Mouse (Mus musculus): ENCODE data around the gene Nsd1. TPM values are rescaled to one million over a fixed set of nuclear protein-coding genes. Genes with fewer than 3 reads are reported as not detected.

Nsd1 gene
- total and polyA plus RNA-seq, 2 experiments from 2014 or later = 48.2 to 104 TPM

DNA sequence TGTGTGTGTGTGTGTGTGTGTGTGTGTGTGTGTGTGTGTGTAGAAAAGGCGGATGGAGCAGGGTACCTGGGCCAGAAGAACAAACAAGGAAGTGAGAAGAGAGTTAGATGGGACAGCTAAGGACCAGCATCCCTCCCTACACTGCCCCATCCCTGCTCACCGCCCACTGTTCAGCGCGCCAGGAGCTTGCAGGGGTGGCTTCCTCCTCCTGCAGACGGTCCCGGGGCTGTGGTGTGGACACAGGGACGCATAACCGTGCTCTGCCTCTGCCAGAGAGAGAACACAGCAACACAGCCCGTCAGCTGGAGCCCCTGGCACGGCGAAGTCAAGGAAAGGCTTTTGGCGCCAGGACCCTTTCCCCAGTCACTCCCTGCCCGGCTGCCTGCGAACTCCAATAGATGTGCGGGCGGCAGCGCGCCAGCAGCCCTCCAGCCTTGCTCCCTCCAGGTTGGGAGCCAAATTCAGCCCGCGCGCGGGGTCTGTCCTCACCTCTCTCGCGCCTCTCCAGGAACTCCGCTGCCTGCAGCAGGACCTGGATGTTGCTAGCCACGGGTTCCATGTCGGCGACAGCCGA is 119.6 kb downstream of the Nsd1 start:
- ATAC-seq (no peak; the same call in 1 of the 2 replicates), DNase-seq (peak; percentile 66)
- TF ChIP-seq CTCF (IDR thresholded peaks at IDR 0.05; ENCODE audit: low read depth) = no peak
- peak overlapping the region; percentile 69 for H3K4me3 ChIP-seq (ENCODE audit: low read depth, low read length)
- H3K36me3 ChIP-seq (ENCODE audit: insufficient read depth) = peaks cover 14% of the 10 kb centered on the region
- peak overlapping the region; percentile 60 for H3K9ac ChIP-seq
- no peaks in the 10 kb centered on the region for H3K9me3 ChIP-seq (ENCODE audit: low read length)
- WGBS = 4% methylated on average over 23 of the region's 29 CpGs
- peak overlapping the region; percentile 45; the same call in 1 of the 2 replicates for H3K27ac ChIP-seq (ENCODE audit: low read depth, low read length)
- H3K4me1 ChIP-seq (ENCODE audit: insufficient read depth) = peaks cover 5% of the 10 kb centered on the region; the same call in 1 of the 2 replicates
- H3K27me3 ChIP-seq (ENCODE audit: insufficient read depth, low read length) = no peaks in the 10 kb centered on the region
- H3K4me2 ChIP-seq (ENCODE audit: low read depth) = peak overlapping the region; percentile 95

DNA sequence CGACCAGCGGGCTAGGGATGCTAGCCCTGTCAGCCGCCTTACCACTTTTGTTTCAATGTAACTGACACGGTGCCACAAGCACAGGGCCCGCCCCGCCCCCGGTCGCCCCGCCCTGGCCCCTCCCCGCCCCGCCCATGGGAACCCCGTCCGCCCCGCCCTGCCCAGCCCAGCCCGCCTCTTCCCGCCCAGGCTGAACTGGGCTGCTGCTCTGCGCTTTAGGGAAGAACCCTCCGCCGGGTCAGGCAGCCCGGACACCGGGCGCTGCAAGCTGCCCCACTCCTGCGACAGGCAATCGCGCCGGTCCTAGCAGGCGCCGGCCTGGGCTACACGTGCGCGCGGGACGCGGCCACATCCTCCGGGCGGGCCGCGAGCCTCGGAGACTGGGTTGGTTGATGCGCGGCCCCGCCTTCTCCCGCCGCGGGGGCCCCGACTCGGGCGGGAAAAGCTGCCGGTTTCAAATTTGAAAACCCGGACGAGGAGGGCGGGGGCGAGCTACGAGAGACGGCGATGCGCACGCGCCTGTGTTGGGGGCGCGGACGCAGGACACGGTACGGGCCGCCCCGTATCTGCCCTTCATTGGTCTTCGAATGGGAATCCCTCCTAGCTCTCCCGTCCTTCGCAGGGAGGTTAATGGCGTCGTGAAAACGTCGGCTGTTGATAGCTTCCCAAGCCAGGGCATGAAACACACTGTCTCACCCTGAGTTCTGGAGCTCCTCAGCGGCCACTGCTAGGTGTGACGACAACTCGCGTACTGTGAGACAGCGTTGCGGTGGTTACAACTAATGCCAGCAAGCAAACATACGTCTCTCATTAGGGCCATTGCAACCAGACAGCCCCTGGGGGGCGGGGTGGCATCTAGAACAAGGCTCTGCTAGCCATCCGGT is 120.3 kb downstream of the Nsd1 start, which contains the start of gene Mxd3:
TSS of gene Mxd3 (minus strand) at position 141 of the 884 bp plus-strand sequence.
- Histone ChIP-seq H3K27ac (ENCODE audit: low read depth, low read length) (peak within 1 kb of the TSS; percentile 45; the same call in 1 of the 2 replicates), H3K36me3 (ENCODE audit: insufficient read depth) (peaks cover 10% of the 10 kb centered on the region), H3K4me2 (ENCODE audit: low read depth) (peak within 1 kb of the TSS; percentile 95), H3K4me1 (ENCODE audit: insufficient read depth) (peaks cover 5% of the 10 kb centered on the region; the same call in 1 of the 2 replicates), H3K9me3 (ENCODE audit: low read length) (no peaks in the 10 kb centered on the region), H3K9ac (peak within 1 kb of the TSS; percentile 60), H3K27me3 (ENCODE audit: insufficient read depth, low read length) (no peaks in the 10 kb centered on the region), H3K4me3 (ENCODE audit: low read depth, low read length) (peak within 1 kb of the TSS; percentile 69)
- peak; percentile 87 for ATAC-seq
- peak; percentile 93 for DNase-seq
- under 1% methylated on average over 75 of the region's 82 CpGs for WGBS
- TF ChIP-seq CTCF (IDR thresholded peaks at IDR 0.05; ENCODE audit: low read depth) = no peak

DNA sequence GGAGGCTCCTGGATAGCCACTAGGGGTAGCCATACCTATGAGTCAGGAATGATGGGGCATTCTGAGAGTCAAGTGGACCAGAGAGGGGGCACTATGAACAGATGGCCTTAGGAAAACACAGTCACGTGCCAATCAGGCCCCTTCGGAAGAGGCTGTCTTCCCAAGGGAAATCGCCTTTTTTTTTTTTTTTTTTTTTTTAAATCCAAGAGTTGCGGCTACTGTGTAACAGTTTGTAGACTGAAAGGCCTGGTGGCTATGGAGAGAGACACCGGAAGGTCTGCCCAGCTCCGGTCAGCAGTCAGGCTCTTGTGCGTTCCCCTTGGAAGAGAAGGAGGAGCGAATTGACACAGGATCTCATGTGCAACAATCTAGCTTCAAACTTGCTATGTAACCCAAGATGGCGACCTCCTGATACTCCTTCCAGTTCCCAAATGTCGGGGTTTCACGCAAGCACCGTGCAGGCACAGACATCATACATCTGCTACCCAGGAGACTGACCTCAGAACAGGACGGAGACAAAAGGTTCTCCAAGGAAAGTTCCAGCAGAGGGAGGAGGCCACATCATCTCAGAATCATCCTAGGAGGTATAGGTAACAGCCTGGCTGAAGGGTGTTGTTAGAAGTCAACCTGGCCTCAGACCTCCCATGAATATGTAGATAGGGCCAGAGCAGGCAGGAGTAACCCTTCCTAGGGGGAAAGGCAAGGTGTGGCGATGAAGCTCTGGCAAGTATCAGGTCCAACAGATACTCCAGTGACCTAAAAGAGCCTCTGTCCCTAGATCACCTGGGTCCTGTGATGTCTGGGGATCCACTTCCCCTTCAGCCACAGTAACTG is 121.2 kb downstream of the Nsd1 start:
- TF ChIP-seq CTCF (IDR thresholded peaks at IDR 0.05; ENCODE audit: low read depth) = peak; percentile 65
- peak overlapping the region; percentile 95 for H3K4me2 ChIP-seq (ENCODE audit: low read depth)
- no peaks in the 10 kb centered on the region for H3K27me3 ChIP-seq (ENCODE audit: insufficient read depth, low read length)
- no peak overlapping the region for H3K27ac ChIP-seq (ENCODE audit: low read depth, low read length)
- WGBS = 51% methylated on average over 14 of the region's 14 CpGs
- H3K36me3 ChIP-seq (ENCODE audit: insufficient read depth) = peaks cover 4% of the 10 kb centered on the region
- peak overlapping the region; percentile 69 for H3K4me3 ChIP-seq (ENCODE audit: low read depth, low read length)
- H3K9me3 ChIP-seq (ENCODE audit: low read length) = no peaks in the 10 kb centered on the region
- H3K4me1 ChIP-seq (ENCODE audit: insufficient read depth) = peaks cover 5% of the 10 kb centered on the region; the same call in 1 of the 2 replicates
- no peak overlapping the region for H3K9ac ChIP-seq
- DNase-seq (no peak), ATAC-seq (no peak)

DNA sequence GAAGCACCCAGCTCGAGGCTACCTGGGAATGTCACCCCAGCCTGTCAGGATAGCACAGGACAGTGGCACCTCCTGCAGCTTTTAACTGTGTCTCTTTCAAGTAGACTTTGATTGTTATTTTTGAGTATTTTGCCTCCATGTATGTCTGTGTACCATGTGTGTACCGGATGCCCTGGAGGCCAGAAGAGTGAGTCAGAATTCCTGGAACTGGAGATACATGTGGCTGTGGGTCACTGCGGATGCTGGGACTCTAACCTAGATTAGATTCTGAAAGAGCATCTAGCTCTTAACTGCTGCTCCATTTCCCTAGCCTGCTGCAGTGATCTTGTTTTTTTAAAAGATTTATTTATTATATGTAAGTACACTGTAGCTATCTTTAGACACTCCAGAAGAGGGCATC is 122.7 kb downstream of the Nsd1 start:
- DNase-seq = no peak
- TF ChIP-seq CTCF (IDR thresholded peaks at IDR 0.05; ENCODE audit: low read depth) = no peak
- Histone ChIP-seq H3K9ac (no peak overlapping the region), H3K36me3 (ENCODE audit: insufficient read depth) (no peaks in the 10 kb centered on the region), H3K4me3 (ENCODE audit: low read depth, low read length) (no peak overlapping the region), H3K9me3 (ENCODE audit: low read length) (no peaks in the 10 kb centered on the region), H3K27ac (ENCODE audit: low read depth, low read length) (no peak overlapping the region), H3K4me1 (ENCODE audit: insufficient read depth) (peaks cover 1% of the 10 kb centered on the region; the same call in 1 of the 2 replicates), H3K4me2 (ENCODE audit: low read depth) (no peak overlapping the region), H3K27me3 (ENCODE audit: insufficient read depth, low read length) (no peaks in the 10 kb centered on the region)
- no peak for ATAC-seq
- 81% methylated on average over 3 of the region's 3 CpGs for WGBS

DNA sequence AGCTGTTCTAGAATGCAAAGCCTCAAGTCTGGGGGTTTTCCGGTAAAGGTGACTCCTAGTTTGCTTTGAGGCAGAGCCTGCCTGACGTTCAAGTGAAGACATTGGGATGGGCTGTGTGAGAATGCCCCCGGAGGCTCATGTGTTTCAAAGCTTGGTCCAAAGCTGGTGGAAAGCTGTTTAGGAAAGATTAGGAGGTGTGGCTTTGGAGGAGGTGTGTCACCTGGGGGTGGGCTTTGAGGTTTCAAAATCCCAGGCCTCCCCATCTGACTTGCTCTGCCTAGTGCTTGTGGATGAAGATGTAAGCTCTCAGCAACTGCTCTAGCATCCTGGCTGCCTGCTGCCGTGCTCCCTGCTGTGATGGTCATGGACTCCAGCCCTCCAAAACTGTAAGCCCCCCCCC is 126.1 kb downstream of the Nsd1 start:
- Histone ChIP-seq H3K27me3 (ENCODE audit: insufficient read depth, low read length) (no peaks in the 10 kb centered on the region), H3K4me3 (ENCODE audit: low read depth, low read length) (no peak overlapping the region), H3K36me3 (ENCODE audit: insufficient read depth) (no peaks in the 10 kb centered on the region), H3K27ac (ENCODE audit: low read depth, low read length) (no peak overlapping the region), H3K9ac (no peak overlapping the region), H3K9me3 (ENCODE audit: low read length) (no peaks in the 10 kb centered on the region), H3K4me2 (ENCODE audit: low read depth) (no peak overlapping the region), H3K4me1 (ENCODE audit: insufficient read depth) (no peaks in the 10 kb centered on the region)
- WGBS = 89% methylated on average over 4 of the region's 4 CpGs
- ATAC-seq = no peak
- TF ChIP-seq CTCF (IDR thresholded peaks at IDR 0.05; ENCODE audit: low read depth) = no peak
- DNase-seq = no peak

DNA sequence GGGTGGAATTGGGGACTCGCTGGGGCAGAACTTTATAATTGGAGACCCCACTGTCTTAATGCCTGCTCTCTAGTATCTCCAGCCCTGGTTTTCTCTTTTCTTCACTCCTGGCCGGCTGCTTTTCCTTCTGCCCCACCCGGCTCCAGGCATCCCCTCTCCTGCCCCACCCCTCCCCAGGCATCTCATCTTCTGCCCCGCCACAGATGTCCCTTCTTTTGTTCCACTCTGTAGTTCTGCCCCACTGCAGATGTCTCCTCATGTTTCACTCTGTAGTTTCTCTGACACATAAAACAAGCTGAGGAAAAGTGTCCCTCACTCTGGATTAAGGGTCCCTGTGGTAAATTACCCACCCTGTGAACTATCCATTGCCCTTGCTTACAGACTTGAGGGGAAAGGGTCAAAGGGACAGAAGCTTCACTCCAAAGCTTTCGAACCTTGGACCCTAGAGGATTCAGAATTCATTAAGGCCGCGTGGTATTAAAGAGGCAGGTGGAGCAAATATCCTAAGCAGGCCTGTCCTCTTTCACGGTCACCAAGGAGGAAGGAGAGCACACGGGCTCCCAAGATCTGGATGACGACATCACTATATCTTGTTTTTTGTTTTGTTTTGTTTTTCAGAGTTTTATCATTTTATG is 127.9 kb downstream of the Nsd1 start:
- H3K9me3 ChIP-seq (ENCODE audit: low read length) = no peaks in the 10 kb centered on the region
- no peak overlapping the region for H3K4me3 ChIP-seq (ENCODE audit: low read depth, low read length)
- H3K4me2 ChIP-seq (ENCODE audit: low read depth) = no peak overlapping the region
- no peaks in the 10 kb centered on the region for H3K27me3 ChIP-seq (ENCODE audit: insufficient read depth, low read length)
- no peak overlapping the region for H3K9ac ChIP-seq
- no peak for TF ChIP-seq CTCF (IDR thresholded peaks at IDR 0.05; ENCODE audit: low read depth)
- H3K27ac ChIP-seq (ENCODE audit: low read depth, low read length) = no peak overlapping the region
- no peak for DNase-seq
- H3K36me3 ChIP-seq (ENCODE audit: insufficient read depth) = no peaks in the 10 kb centered on the region
- H3K4me1 ChIP-seq (ENCODE audit: insufficient read depth) = no peaks in the 10 kb centered on the region
- WGBS = 78% methylated on average over 10 of the region's 10 CpGs
- ATAC-seq = no peak

All from forebrain, postnatal 0 days (tissue).